Mouse (Mus musculus): ENCODE results near the gene Plcb2. TPM values are rescaled to one million over a fixed set of nuclear protein-coding genes. Genes with fewer than 3 reads are reported as not detected.

The Plcb2 gene
- total and polyA plus RNA-seq, 3 experiments, result 6.4 to 21.2 TPM; not detected in 1

GRCm38 (mm10) chr2:118706436-118706835 is 21.8 kb downstream of the Plcb2 start:
- Histone ChIP-seq H3K36me3 (ENCODE audit: control insufficient read depth in 1 of 2, insufficient read depth in 2 of 2, low read length in 2 of 2) (no peaks in the 10 kb centered on the region; a peak in 1 of 4 replicates), H3K4me1 (ENCODE audit: control insufficient read depth in 1 of 2, insufficient read depth in 2 of 2, low read length in 2 of 2) (peaks cover 0 to 5% of the 10 kb centered on the region in 2 experiments; a peak in 1 of 4 replicates), H3K79me2 (ENCODE audit: control insufficient read depth, insufficient read depth, low read length, poor library complexity) (no peaks in the 10 kb centered on the region; the same call in 1 of the 2 replicates), H3K9me3 (replicated peaks; ENCODE audit: insufficient read depth, low read length) (no peaks in the 10 kb centered on the region), H3K27me3 (ENCODE audit: control insufficient read depth in 1 of 2, insufficient read depth in 2 of 2, low read length in 2 of 2) (peaks cover 0 to 7% of the 10 kb centered on the region in 2 experiments; a peak in 1 of 4 replicates), H3K27ac (ENCODE audit: control insufficient read depth, low read depth, low read length) (no peak overlapping the region), H3K4me3 (ENCODE audit: control insufficient read depth in 1 of 2, insufficient read depth in 1 of 2, low read depth in 2 of 2, low read length in 2 of 2) (no peak overlapping the region), H3K9ac (ENCODE audit: control insufficient read depth, low read depth, low read length, poor library complexity, severe bottlenecking) (no peak overlapping the region)
- DNase-seq (ENCODE audit: low read depth, low spot score), result no peak
- no peak for TF ChIP-seq RCOR1 (IDR thresholded peaks at IDR 0.05; ENCODE audit: low read depth, low read length)
- TF ChIP-seq USF2 (IDR thresholded peaks at IDR 0.05; ENCODE audit: borderline replicate concordance in 1 of 2, insufficient read depth in 1 of 2, low read depth in 1 of 2, low read length in 2 of 2), result no peak
- TF ChIP-seq ZC3H11A (IDR thresholded peaks at IDR 0.05; ENCODE audit: low read depth, low read length), result no peak
- TF ChIP-seq MYC (IDR thresholded peaks at IDR 0.05; ENCODE audit: low read depth, low read length), result no peak
- TF ChIP-seq MXI1 (IDR thresholded peaks at IDR 0.05; ENCODE audit: low read depth, low read length), result no peak
- TF ChIP-seq POLR2AphosphoS2 (IDR thresholded peaks at IDR 0.05; ENCODE audit: low read length), result no peak
- no peak for TF ChIP-seq ETS1 (IDR thresholded peaks at IDR 0.05; ENCODE audit: low read depth, low read length)
- TF ChIP-seq NRF1 (IDR thresholded peaks at IDR 0.05; ENCODE audit: insufficient read depth, low read depth, low read length, poor library complexity, severe bottlenecking), result no peak
- TF ChIP-seq JUND (IDR thresholded peaks at IDR 0.05; ENCODE audit: low read depth, low read length), result no peak

- Histone ChIP-seq H3K4me1 (ENCODE audit: control insufficient read depth in 1 of 2, insufficient read depth in 2 of 2, low read length in 2 of 2) (peaks cover 0 to 14% of the 10 kb centered on the region in 2 experiments; a peak in 2 of 4 replicates), H3K9me3 (replicated peaks; ENCODE audit: insufficient read depth, low read length) (no peaks in the 10 kb centered on the region), H3K79me2 (ENCODE audit: control insufficient read depth, insufficient read depth, low read length, poor library complexity) (no peaks in the 10 kb centered on the region; the same call in 1 of the 2 replicates), H3K36me3 (ENCODE audit: control insufficient read depth in 1 of 2, insufficient read depth in 2 of 2, low read length in 2 of 2) (peaks cover 0 to 2% of the 10 kb centered on the region in 2 experiments; a peak in 2 of 4 replicates), H3K27ac (ENCODE audit: control insufficient read depth, low read depth, low read length) (no peak within 1 kb of the TSS), H3K4me3 (ENCODE audit: control insufficient read depth in 1 of 2, insufficient read depth in 1 of 2, low read depth in 2 of 2, low read length in 2 of 2) (peak within 1 kb of the TSS; percentile 56 to 59), H3K9ac (ENCODE audit: control insufficient read depth, low read depth, low read length, poor library complexity, severe bottlenecking) (peak within 1 kb of the TSS; percentile 52), H3K27me3 (ENCODE audit: control insufficient read depth in 1 of 2, insufficient read depth in 2 of 2, low read length in 2 of 2) (peaks cover 0 to 7% of the 10 kb centered on the region in 2 experiments; a peak in 1 of 4 replicates)
- no peak for TF ChIP-seq ETS1 (IDR thresholded peaks at IDR 0.05; ENCODE audit: low read depth, low read length)
- TF ChIP-seq USF1 (IDR thresholded peaks at IDR 0.05; ENCODE audit: low read depth, low read length), result peak; percentile 58
- peak; percentile 23; the same call in 1 of the 2 replicates for TF ChIP-seq MXI1 (IDR thresholded peaks at IDR 0.05; ENCODE audit: low read depth, low read length)
- no peak for TF ChIP-seq CHD1 (IDR thresholded peaks at IDR 0.05; ENCODE audit: low read depth, low read length)
- DNase-seq (ENCODE audit: low read depth, low spot score), result peak; percentile 51
Measured at GRCm38 (mm10) chr2:118703913-118704730, 24.1 kb downstream of the Plcb2 start, which contains the start of gene Ankrd63. Gene Ankrd63, minus strand, starts transcription at chr2:118703963.

Data from MEL (cell line).